Mouse (Mus musculus) myocyte (in vitro differentiated cells): ENCODE results near the gene Sh3rf1.

Source experiments
- CEBPB ChIP-seq: IDR thresholded peaks from 2 replicates; pipeline ENCODE4 v1.6.1; 2011; ENCODE audit warnings: mild to moderate bottlenecking, moderate library complexity; ENCODE audit not compliant: poor library complexity, insufficient read depth, severe bottlenecking
- E2F4 ChIP-seq: IDR thresholded peaks from one replicate; pipeline ENCODE4 v1.6.1; 2011; ENCODE audit warnings: mild to moderate bottlenecking, control low read depth, moderate library complexity; ENCODE audit not compliant: insufficient read depth
- MYOG ChIP-seq, 3 experiments: IDR thresholded peaks; one replicate each; pipeline ENCODE4 v1.6.1; 2011; ENCODE audit warnings: control low read depth in 2 of 3, low read depth in 2 of 3, mild to moderate bottlenecking in 2 of 3; ENCODE audit not compliant: insufficient read length in 2 of 3, control insufficient read depth in 1 of 3, insufficient read depth in 1 of 3
- POLR2A ChIP-seq: IDR thresholded peaks from one replicate; pipeline ENCODE4 v1.6.1; 2011; ENCODE audit warnings: low read depth, mild to moderate bottlenecking, control low read depth, moderate library complexity; ENCODE audit not compliant: insufficient read length
- POLR2AphosphoS2 ChIP-seq: IDR thresholded peaks from one replicate; pipeline ENCODE4 v1.6.1; 2011; ENCODE audit warnings: low read depth, control low read depth; ENCODE audit not compliant: insufficient read length
- SRF ChIP-seq: IDR thresholded peaks from one replicate; pipeline ENCODE4 v1.6.1; 2011; ENCODE audit warnings: low read depth; ENCODE audit not compliant: control insufficient read depth, insufficient read length
- TCF12 ChIP-seq: IDR thresholded peaks from one replicate; pipeline ENCODE4 v1.6.1; 2011; ENCODE audit warnings: mild to moderate bottlenecking, control low read depth; ENCODE audit not compliant: poor library complexity, insufficient read depth, severe bottlenecking
- TCF3 ChIP-seq: IDR thresholded peaks from one replicate; pipeline ENCODE4 v1.6.1; 2011; ENCODE audit warnings: low read depth, control low read depth; ENCODE audit not compliant: insufficient read length
- USF1 ChIP-seq: IDR thresholded peaks from one replicate; pipeline ENCODE4 v1.6.1; 2011; ENCODE audit warnings: low read depth, mild to moderate bottlenecking, control low read depth, moderate library complexity

GRCm38 (mm10) chr8:61249511-61249910, 25.8 kb downstream of the Sh3rf1 start:
- TF ChIP-seq POLR2A (no peak), TCF12 (no peak), E2F4 (no peak), USF1 (no peak), TCF3 (no peak), MYOG (IDR thresholded peaks at IDR 0.05; ENCODE audit: control insufficient read depth in 1 of 3, insufficient read depth in 1 of 3, insufficient read length in 2 of 3, low read depth in 2 of 3) (no peak), SRF (no peak), CEBPB (no peak), POLR2AphosphoS2 (no peak)
